Mouse (Mus musculus) hindbrain, postnatal 0 days (tissue): Measurements from ENCODE around the gene Herpud1. TPM values are rescaled to one million over a fixed set of nuclear protein-coding genes. Genes with fewer than 3 reads are reported as not detected.

Experiments used
- ATAC-seq: fragments of 200-750 bp; cut with Nextera tagmentation; 2 replicates; pipeline ENCODE4 v1.8.0; 2017; ENCODE audit warnings: mild to moderate bottlenecking, moderate TSS enrichment, moderate library complexity
- DNase-seq: peaks from one replicate; pipeline ENCODE4 v3.0.0-alpha.2; 2015; ENCODE audit warnings: low spot score
- H3K27ac ChIP-seq: fragments of 300-500 bp; sonication (generic); 2 replicates; pipeline ENCODE4 v1.5.1; 2014; ENCODE audit warnings: mild to moderate bottlenecking
- H3K27me3 ChIP-seq: fragments of 300-500 bp; sonication (generic); 2 replicates; pipeline ENCODE4 v1.6.1; 2014; ENCODE audit warnings: low read length, mixed read lengths; ENCODE audit not compliant: insufficient read depth
- H3K36me3 ChIP-seq: fragments of 300-500 bp; sonication (generic); 2 replicates; pipeline ENCODE4 v1.6.1; 2014; ENCODE audit warnings: low read length, mixed read lengths; ENCODE audit not compliant: insufficient read depth
- H3K4me1 ChIP-seq: fragments of 300-500 bp; sonication (generic); 2 replicates; pipeline ENCODE4 v1.6.1; 2014; ENCODE audit warnings: antibody characterized with exemption, low read length, mixed read lengths; ENCODE audit not compliant: insufficient read depth
- H3K4me2 ChIP-seq: fragments of 300-500 bp; sonication (generic); 2 replicates; pipeline ENCODE4 v1.6.1; 2014; ENCODE audit warnings: low read depth, mild to moderate bottlenecking, low read length, moderate library complexity, mixed read lengths
- H3K4me3 ChIP-seq: fragments of 300-500 bp; sonication (generic); 2 replicates; pipeline ENCODE4 v1.5.1; 2014; ENCODE audit warnings: low read length
- H3K9ac ChIP-seq: fragments of 300-500 bp; sonication (generic); replicated peaks from 2 replicates; pipeline ENCODE4 v1.6.1; 2014; ENCODE audit warnings: mild to moderate bottlenecking, low read length, moderate library complexity, mixed read lengths
- H3K9me3 ChIP-seq: fragments of 300-500 bp; sonication (generic); 2 replicates; pipeline ENCODE4 v1.6.1; 2016; ENCODE audit warnings: low read length, mixed read lengths
- CTCF ChIP-seq: IDR thresholded peaks from 2 replicates; pipeline ENCODE4 v1.5.1; 2016; ENCODE audit warnings: antibody characterized with exemption, control low read depth, low read depth
- WGBS: fragments of 180-500 bp; shearing (Covaris S2); extraction: QIAGEN DNeasy Blood & Tissue Kit; methylation state at CpG from one replicate; pipeline ENCODE4 v1.1.7; 2014; 5-methylcytosine and 5-hydroxymethylcytosine counted together
- polyA plus RNA-seq: library from polyadenylated mRNA; unstranded; fragments of >200 nt; fragmentation: Nextera tagmentation; extraction: Ambion mirVana; gene quantifications from 2 replicates; pipeline ENCODE4 v1.2.1, GENCODE M21; 2015
- total RNA-seq: library from RNA; depleted of rRNA; stranded (reverse); fragments of >200 nt; gene quantifications from 2 replicates; pipeline ENCODE4 v1.2.3, GENCODE M21; 2014

The Herpud1 gene
- total and polyA plus RNA-seq, 2 experiments from 2014 or later: 65.2 to 87.1 TPM

DNA sequence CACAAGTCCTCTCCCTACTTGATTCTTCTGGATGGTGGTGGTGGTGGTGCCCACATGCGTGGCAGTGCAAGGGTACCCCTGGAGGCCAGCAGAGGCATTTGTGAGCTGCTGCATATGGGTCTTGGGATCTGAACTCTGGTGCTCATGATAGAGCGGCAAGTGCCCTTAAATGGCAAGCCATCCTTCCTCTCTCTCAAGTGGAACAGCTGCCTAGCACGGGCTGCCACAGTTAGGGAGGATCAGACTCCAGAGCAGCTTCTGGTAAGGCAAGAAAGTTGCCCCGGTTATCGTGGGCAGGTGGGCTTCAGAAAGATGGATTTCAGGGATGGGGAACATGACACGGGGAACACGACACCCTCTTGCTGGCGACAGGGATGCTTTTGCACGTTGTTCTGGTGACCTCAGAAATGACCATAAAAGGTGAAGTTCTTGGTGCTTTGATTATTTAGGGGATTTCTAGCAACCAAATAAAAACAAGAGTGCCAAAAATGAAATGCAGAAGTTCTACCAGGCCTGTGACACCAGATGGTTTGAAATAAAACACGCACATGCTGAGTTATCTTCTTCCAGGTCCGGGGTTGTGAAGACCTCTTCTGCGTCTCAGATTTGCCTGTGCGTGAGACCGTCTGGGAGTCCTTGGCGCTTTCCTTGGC, 7.3 kb upstream of the Herpud1 start:
- peaks cover 4% of the 10 kb centered on the region; the same call in 1 of the 2 replicates for H3K4me1 ChIP-seq
- 88% methylated on average over 15 of the region's 15 CpGs for WGBS
- H3K4me2 ChIP-seq: no peak overlapping the region
- no peak overlapping the region for H3K9ac ChIP-seq
- no peaks in the 10 kb centered on the region for H3K36me3 ChIP-seq
- no peak overlapping the region for H3K27ac ChIP-seq
- no peak for ATAC-seq
- H3K27me3 ChIP-seq: no peaks in the 10 kb centered on the region
- no peaks in the 10 kb centered on the region for H3K9me3 ChIP-seq
- peak; percentile 25 for TF ChIP-seq CTCF
- no peak overlapping the region for H3K4me3 ChIP-seq
- DNase-seq: no peak

DNA sequence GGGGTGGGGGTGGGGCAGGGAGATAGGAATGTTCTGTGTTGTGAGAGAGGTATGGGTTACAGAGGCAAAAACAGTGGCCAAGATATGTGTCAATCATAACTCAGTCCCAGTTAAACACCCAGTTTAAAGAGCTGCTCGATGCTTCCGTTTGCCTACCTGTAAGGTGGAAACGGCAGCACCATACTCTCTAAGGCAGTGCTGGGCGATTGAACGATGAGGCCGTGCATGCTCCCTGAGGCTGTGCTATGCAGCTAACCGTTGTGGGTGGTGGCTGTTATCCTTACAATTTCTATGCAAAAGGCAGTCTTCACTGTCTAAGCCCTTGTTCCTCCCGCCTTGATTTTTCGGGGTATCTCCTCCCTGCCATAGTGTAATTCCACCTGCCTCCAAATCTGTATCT, 6.6 kb upstream of the Herpud1 start:
- Histone ChIP-seq H3K36me3 (no peaks in the 10 kb centered on the region), H3K9ac (no peak overlapping the region), H3K27me3 (no peaks in the 10 kb centered on the region), H3K9me3 (no peaks in the 10 kb centered on the region), H3K27ac (no peak overlapping the region), H3K4me3 (no peak overlapping the region), H3K4me2 (no peak overlapping the region), H3K4me1 (peaks cover 4% of the 10 kb centered on the region; the same call in 1 of the 2 replicates)
- no peak for TF ChIP-seq CTCF
- 90% methylated on average over 9 of the region's 9 CpGs for WGBS
- ATAC-seq (no peak), DNase-seq (no peak)

- TF ChIP-seq CTCF: no peak
- H3K9ac ChIP-seq: no peak overlapping the region
- H3K36me3 ChIP-seq: no peaks in the 10 kb centered on the region
- no peak overlapping the region for H3K27ac ChIP-seq
- H3K4me3 ChIP-seq: no peak overlapping the region
- ATAC-seq (no peak), DNase-seq (no peak)
- WGBS: 88% methylated on average over 7 of the region's 7 CpGs
- no peaks in the 10 kb centered on the region for H3K4me1 ChIP-seq
- H3K9me3 ChIP-seq: no peaks in the 10 kb centered on the region
- no peak overlapping the region for H3K4me2 ChIP-seq
- H3K27me3 ChIP-seq: no peaks in the 10 kb centered on the region
Measured at GRCm38 (mm10) chr8:94384166-94384565, 2.1 kb upstream of the Herpud1 start.

GRCm38 (mm10) chr8:94385506-94386213, 578 bp upstream of the Herpud1 start:
- Histone ChIP-seq H3K4me1 (no peaks in the 10 kb centered on the region), H3K36me3 (peaks cover 13% of the 10 kb centered on the region), H3K27ac (peak overlapping the region; percentile 96), H3K4me3 (peak overlapping the region; percentile 93), H3K27me3 (no peaks in the 10 kb centered on the region), H3K4me2 (peak overlapping the region; percentile 95), H3K9me3 (no peaks in the 10 kb centered on the region), H3K9ac (peak overlapping the region; percentile 86)
- ATAC-seq: peak; percentile 63
- WGBS: 25% methylated on average over 20 of the region's 20 CpGs
- TF ChIP-seq CTCF: no peak; the same call in 1 of the 2 replicates
- no peak for DNase-seq

DNA sequence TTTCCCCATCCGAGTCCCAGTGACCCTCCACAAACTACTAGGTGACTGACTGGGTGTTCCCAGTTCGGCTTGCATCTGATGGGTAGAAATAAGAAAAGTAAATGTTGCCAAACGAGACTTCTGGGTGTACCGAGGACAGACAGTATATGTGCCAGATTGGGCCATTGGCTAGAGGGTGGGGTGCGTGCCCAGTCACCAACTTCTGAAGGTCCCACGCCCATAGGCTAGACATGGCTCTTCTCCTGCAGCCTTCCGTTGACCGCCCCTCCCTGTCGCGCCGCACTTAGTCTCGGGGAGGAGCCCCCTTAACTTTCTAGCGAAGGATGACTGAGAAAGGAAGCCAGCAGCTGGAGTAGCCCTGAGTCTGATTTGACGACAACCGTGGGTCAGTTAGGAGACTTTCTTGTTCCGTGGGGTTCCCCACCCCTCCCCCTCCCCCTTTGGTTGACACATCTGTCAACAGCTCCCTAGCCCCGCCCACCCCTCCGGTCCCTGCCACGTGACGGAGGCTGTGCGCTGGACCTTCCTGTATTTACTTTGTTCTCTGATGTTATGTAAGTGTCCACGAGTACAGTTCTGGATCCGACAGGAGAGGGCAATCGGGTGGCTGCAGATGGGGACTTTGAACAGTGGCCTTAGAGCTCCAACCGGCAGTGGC, 918 bp downstream of the Herpud1 start:
- H3K9me3 ChIP-seq: no peaks in the 10 kb centered on the region
- peak overlapping the region; percentile 95 for H3K4me2 ChIP-seq
- no peak; the same call in 1 of the 2 replicates for TF ChIP-seq CTCF
- H3K4me3 ChIP-seq: peak overlapping the region; percentile 93
- DNase-seq (peak; percentile 84), ATAC-seq (peak; percentile 50; the same call in 1 of the 2 replicates)
- no peaks in the 10 kb centered on the region for H3K27me3 ChIP-seq
- WGBS: under 1% methylated on average over 25 of the region's 25 CpGs
- H3K27ac ChIP-seq: peak overlapping the region; percentile 96
- H3K36me3 ChIP-seq: peaks cover 28% of the 10 kb centered on the region
- peak overlapping the region; percentile 86 for H3K9ac ChIP-seq
- H3K4me1 ChIP-seq: no peaks in the 10 kb centered on the region

GRCm38 (mm10) chr8:94387785-94388184, 1.5 kb downstream of the Herpud1 start:
- WGBS: 34% methylated on average over 6 of the region's 6 CpGs
- DNase-seq (no peak), ATAC-seq (no peak)
- Histone ChIP-seq H3K27ac (peak overlapping the region; percentile 36; the same call in 1 of the 2 replicates), H3K9me3 (no peaks in the 10 kb centered on the region), H3K4me1 (no peaks in the 10 kb centered on the region), H3K27me3 (no peaks in the 10 kb centered on the region), H3K9ac (peak overlapping the region; percentile 86), H3K4me3 (peak overlapping the region; percentile 93), H3K36me3 (peaks cover 34% of the 10 kb centered on the region), H3K4me2 (peak overlapping the region; percentile 95)
- no peak for TF ChIP-seq CTCF
